Mouse (Mus musculus): Measurements from ENCODE around the gene Cox4i1. TPM values are rescaled to one million over a fixed set of nuclear protein-coding genes. Genes with fewer than 3 reads are reported as not detected.

Cox4i1 gene
- polyA plus RNA-seq, 1 experiment from 2014 or later = 874 TPM

DNA sequence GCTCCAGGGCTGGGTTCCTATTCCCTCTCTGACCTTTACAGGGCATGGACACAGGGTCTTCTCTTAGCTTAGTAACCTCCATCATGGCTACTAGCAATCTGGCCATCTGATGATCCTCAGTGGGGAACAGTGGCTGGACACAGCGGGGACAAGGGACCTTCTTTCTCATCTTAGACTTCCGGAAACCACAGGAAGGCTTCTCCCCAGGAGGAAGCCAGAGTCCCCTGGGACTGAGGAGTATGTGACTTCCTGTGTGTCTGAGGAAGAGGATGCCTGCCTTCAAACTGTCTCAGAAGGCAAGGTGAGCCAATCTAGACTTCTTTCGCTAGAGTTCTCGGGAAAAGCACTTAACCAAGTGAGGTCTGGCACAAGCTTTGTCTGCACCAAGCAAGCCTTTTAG is 32.0 kb downstream of the Cox4i1 start:
- peaks cover 20% of the 10 kb centered on the region for H3K27me3 ChIP-seq (replicated peaks; ENCODE audit: low read depth, poor library complexity, severe bottlenecking)
- peaks cover 23% of the 10 kb centered on the region for H3K4me1 ChIP-seq
- H3K4me3 ChIP-seq = no peak overlapping the region
- DNase-seq (ENCODE audit: low spot score) = no peak
- WGBS = 85% methylated on average over 4 of the region's 4 CpGs
- peaks cover 4% of the 10 kb centered on the region for H3K9me3 ChIP-seq
- no peak overlapping the region for H3K27ac ChIP-seq (replicated peaks)
- H3K36me3 ChIP-seq (replicated peaks) = no peaks in the 10 kb centered on the region

GRCm38 (mm10) chr8:120701758-120702465 is 33.9 kb downstream of the Cox4i1 start:
- no peaks in the 10 kb centered on the region for H3K36me3 ChIP-seq (replicated peaks)
- H3K27ac ChIP-seq (replicated peaks) = no peak overlapping the region
- peaks cover 15% of the 10 kb centered on the region for H3K27me3 ChIP-seq (replicated peaks; ENCODE audit: low read depth, poor library complexity, severe bottlenecking)
- DNase-seq (ENCODE audit: low spot score) = no peak
- H3K9me3 ChIP-seq = peaks cover 4% of the 10 kb centered on the region
- H3K4me1 ChIP-seq = peaks cover 18% of the 10 kb centered on the region
- no peak overlapping the region for H3K4me3 ChIP-seq
- 67% methylated on average over 19 of the region's 19 CpGs for WGBS

- Histone ChIP-seq H3K4me1 (peaks cover 18% of the 10 kb centered on the region), H3K9me3 (no peaks in the 10 kb centered on the region), H3K27ac (replicated peaks) (no peak overlapping the region), H3K4me3 (no peak overlapping the region), H3K36me3 (replicated peaks) (no peaks in the 10 kb centered on the region), H3K27me3 (replicated peaks; ENCODE audit: low read depth, poor library complexity, severe bottlenecking) (peaks cover 15% of the 10 kb centered on the region)
- no peak for DNase-seq (ENCODE audit: low spot score)
- 79% methylated on average over 9 of the region's 9 CpGs for WGBS
Measured at GRCm38 (mm10) chr8:120704203-120704602, 36.2 kb downstream of the Cox4i1 start.

DNA sequence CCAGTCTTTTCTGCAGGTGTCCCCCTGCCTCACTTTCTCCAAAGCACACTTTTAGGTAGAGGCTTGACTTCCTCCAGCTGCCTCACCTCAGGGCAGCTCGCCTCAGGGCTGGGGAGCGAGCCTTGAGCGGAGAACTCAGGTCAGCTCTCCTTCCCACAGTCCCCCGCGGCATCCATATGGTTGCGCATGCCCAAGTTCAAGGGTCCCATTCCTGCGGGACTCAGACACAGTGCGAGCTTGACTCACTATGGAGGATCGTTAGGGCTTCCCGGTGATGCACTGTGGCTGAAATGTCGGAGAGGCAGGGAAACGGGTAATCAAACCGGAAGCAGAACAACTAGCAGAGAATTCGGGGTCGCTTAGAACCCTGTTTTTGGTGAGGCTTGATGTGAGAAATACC is 37.1 kb downstream of the Cox4i1 start:
- Histone ChIP-seq H3K27ac (replicated peaks) (no peak overlapping the region), H3K9me3 (no peaks in the 10 kb centered on the region), H3K27me3 (replicated peaks; ENCODE audit: low read depth, poor library complexity, severe bottlenecking) (peaks cover 15% of the 10 kb centered on the region), H3K4me1 (peaks cover 13% of the 10 kb centered on the region), H3K36me3 (replicated peaks) (no peaks in the 10 kb centered on the region), H3K4me3 (no peak overlapping the region)
- no peak for DNase-seq (ENCODE audit: low spot score)
- WGBS = 87% methylated on average over 15 of the region's 15 CpGs

GRCm38 (mm10) chr8:120706193-120706592 is 38.2 kb downstream of the Cox4i1 start:
- H3K4me3 ChIP-seq = no peak overlapping the region
- no peaks in the 10 kb centered on the region for H3K36me3 ChIP-seq (replicated peaks)
- no peaks in the 10 kb centered on the region for H3K9me3 ChIP-seq
- WGBS = 84% methylated on average over 3 of the region's 3 CpGs
- DNase-seq (ENCODE audit: low spot score) = no peak
- H3K27me3 ChIP-seq (replicated peaks; ENCODE audit: low read depth, poor library complexity, severe bottlenecking) = peaks cover 15% of the 10 kb centered on the region
- H3K27ac ChIP-seq (replicated peaks) = no peak overlapping the region
- H3K4me1 ChIP-seq = peaks cover 8% of the 10 kb centered on the region

- DNase-seq (ENCODE audit: low spot score) = no peak
- no peaks in the 10 kb centered on the region for H3K9me3 ChIP-seq
- H3K27me3 ChIP-seq (replicated peaks; ENCODE audit: low read depth, poor library complexity, severe bottlenecking) = 0 out of 2 replicates have a peak, but pooled peaks cover 2% of the 10 kb centered on the region
- H3K36me3 ChIP-seq (replicated peaks) = no peaks in the 10 kb centered on the region
- peaks cover 5% of the 10 kb centered on the region; the same call in 1 of the 2 replicates for H3K4me1 ChIP-seq
- WGBS = 83% methylated on average over 10 of the region's 10 CpGs
- H3K27ac ChIP-seq (replicated peaks) = no peak overlapping the region
- H3K4me3 ChIP-seq = no peak overlapping the region
Measured at GRCm38 (mm10) chr8:120709176-120709575, 41.2 kb downstream of the Cox4i1 start.

GRCm38 (mm10) chr8:120715200-120715599 is 47.2 kb downstream of the Cox4i1 start:
- Histone ChIP-seq H3K4me1 (peaks cover 10% of the 10 kb centered on the region; the same call in 1 of the 2 replicates), H3K9me3 (no peaks in the 10 kb centered on the region), H3K27ac (replicated peaks) (no peak overlapping the region), H3K4me3 (no peak overlapping the region), H3K27me3 (replicated peaks; ENCODE audit: low read depth, poor library complexity, severe bottlenecking) (no peaks in the 10 kb centered on the region), H3K36me3 (replicated peaks) (no peaks in the 10 kb centered on the region)
- no peak for DNase-seq (ENCODE audit: low spot score)
- 79% methylated on average over 6 of the region's 6 CpGs for WGBS

DNA sequence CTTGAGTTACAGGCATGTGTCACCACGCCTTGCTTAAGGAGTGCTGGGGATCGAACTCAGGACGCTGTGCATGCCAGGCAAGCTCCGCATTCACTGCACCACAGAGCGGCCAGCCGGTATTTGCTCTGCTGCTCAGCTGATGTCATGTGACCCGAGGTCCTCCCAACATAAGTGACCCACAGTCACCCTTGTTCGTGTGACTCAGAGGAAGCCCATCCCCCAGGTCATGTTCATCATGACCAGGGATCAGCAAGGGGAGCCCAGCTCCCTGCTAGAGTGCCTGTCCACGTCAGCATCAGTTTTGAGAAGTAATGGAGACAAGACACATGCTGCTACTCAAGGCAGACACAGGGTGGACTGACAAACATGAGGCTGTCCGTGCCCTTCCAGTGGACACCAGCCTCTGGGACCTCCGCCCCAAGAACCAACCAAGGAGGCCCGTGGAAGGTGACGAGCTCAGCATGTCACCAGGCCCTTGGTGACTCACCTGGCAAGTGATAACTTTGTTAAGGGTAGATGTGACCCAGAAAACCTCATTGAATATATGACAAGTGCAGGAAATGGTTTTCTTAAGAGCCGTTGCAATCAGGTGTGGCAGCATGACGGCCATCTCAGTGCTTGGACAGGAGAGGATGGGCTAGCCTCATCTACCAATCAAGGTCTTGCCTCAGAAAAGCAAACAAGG is 48.1 kb downstream of the Cox4i1 start:
- DNase-seq (ENCODE audit: low spot score) = no peak
- WGBS = 82% methylated on average over 15 of the region's 15 CpGs

DNA sequence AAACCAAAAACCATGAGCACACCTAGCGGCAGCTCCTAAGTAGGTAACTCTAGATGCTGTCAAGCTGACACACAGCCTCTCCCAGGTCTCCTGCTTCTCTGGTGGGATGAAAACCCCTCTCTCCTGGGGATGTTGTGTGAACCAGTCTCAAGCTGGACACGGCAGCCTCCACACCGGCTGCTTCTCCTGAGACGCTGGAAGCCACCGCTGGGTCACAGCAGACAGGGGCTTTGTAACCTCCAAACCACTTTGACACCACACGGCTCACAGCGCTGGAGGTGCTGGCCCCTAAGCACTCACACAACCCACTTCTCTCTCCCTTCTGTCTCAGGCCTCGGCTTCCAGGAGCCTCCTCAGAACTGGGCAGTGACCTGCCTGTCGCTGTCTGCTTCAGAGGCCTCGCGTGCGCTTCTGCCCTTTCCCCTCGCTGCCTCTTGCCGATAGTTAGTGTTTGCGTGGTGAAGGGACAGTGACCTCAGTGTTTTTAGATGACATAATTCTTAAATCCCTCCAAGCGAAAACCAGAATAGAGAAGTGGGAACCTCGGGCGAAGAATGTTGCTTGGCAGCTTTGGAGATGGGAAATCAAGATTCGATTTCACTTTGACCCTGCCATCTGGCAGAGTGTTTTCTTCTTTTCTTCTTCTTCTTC is 51.7 kb downstream of the Cox4i1 start:
- H3K27ac ChIP-seq (replicated peaks) = no peak overlapping the region
- H3K9me3 ChIP-seq = 0 out of 2 replicates have a peak, but pooled peaks cover 2% of the 10 kb centered on the region
- H3K4me3 ChIP-seq = no peak overlapping the region
- H3K36me3 ChIP-seq (replicated peaks) = no peaks in the 10 kb centered on the region
- peaks cover 10% of the 10 kb centered on the region; the same call in 1 of the 2 replicates for H3K4me1 ChIP-seq
- no peaks in the 10 kb centered on the region for H3K27me3 ChIP-seq (replicated peaks; ENCODE audit: low read depth, poor library complexity, severe bottlenecking)
- WGBS = 65% methylated on average over 19 of the region's 19 CpGs
- no peak for DNase-seq (ENCODE audit: low spot score)

More for the DNA sequence above, 48.1 kb downstream of the Cox4i1 start:
- no peaks in the 10 kb centered on the region for H3K36me3 ChIP-seq (replicated peaks)
- no peaks in the 10 kb centered on the region for H3K27me3 ChIP-seq (replicated peaks; ENCODE audit: low read depth, poor library complexity, severe bottlenecking)
- H3K27ac ChIP-seq (replicated peaks) = no peak overlapping the region
- no peak overlapping the region for H3K4me3 ChIP-seq
- peaks cover 10% of the 10 kb centered on the region; the same call in 1 of the 2 replicates for H3K4me1 ChIP-seq
- no peaks in the 10 kb centered on the region for H3K9me3 ChIP-seq

- no peaks in the 10 kb centered on the region for H3K27me3 ChIP-seq (replicated peaks; ENCODE audit: low read depth, poor library complexity, severe bottlenecking)
- DNase-seq (ENCODE audit: low spot score) = no peak
Measured at GRCm38 (mm10) chr8:120723025-120723424, 55.0 kb downstream of the Cox4i1 start.

More at GRCm38 (mm10) chr8:120723025-120723424, 55.0 kb downstream of the Cox4i1 start:
- no peak overlapping the region for H3K27ac ChIP-seq (replicated peaks)
- 66% methylated on average over 6 of the region's 6 CpGs for WGBS
- 0 out of 2 replicates have a peak, but pooled peaks cover 2% of the 10 kb centered on the region for H3K9me3 ChIP-seq
- H3K4me1 ChIP-seq = peaks cover 20% of the 10 kb centered on the region
- H3K36me3 ChIP-seq (replicated peaks) = no peaks in the 10 kb centered on the region
- H3K4me3 ChIP-seq = no peak overlapping the region

Measured in embryonic facial prominence, embryonic 10.5 days (tissue).